ENCODE assay signal across 14 mouse cellular contexts in the genomic region with DNA sequence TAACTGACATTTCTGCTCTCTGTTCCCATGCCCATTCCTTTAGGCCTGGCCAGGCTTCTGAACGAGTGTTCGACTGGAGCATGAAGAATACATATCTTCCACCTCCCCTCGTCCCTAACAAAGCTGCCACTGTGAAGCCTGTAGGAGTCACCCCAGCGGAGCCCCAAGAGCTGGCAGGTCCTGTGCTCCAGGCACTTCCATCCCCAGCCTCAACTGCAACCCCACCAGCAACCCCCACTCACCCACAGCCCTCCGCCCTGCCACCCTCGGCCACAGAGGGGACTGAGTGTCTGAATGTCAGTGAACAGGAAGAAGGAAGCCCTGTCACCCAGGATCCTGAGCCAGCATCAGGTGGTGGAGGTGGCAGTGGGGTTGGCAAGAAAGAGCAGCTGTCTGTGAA.
DNase-seq lines count a peak whose midpoint lies in the region.
"Had no signal": no experiment of that assay in that cellular context is flagged by ENCODE, and none has a peak within 500 bp of the region (broad histone marks: within the 10 kb centered on the region; RNA-seq: fewer than 3 reads in every experiment).

No protein-coding gene starts in this region.

- peak; percentile 89 for DNase-seq in heart, adult 11 months
- no peak for DNase-seq in heart, adult 9 months (ENCODE audit: low spot score in 2 of 2)
- peak; percentile 52 for DNase-seq in testis, postnatal 10 days (ENCODE audit: low spot score)
- no peak for DNase-seq in testis, postnatal 14 days (ENCODE audit: low spot score)
- DNase-seq: adrenal gland, adult 2 months; adrenal gland, adult 8-10 months; adrenal gland, postnatal 10 days; adrenal gland, postnatal 14 days; adrenal gland, postnatal 25 days; adrenal gland, postnatal 36 days; B cell, adult 2 months; cerebellum, adult 11 months; cerebellum, adult 11-12 months; cerebellum, adult 18-20 months had no signal

Comparison
In these comparisons a context has a peak if more than half of its experiments do, and no peak if none do; other contexts are left out.
1. DNase-seq: peak in heart, adult 11 months (single experiment) and testis, postnatal 10 days (single experiment); none in heart, adult 9 months (0 of 2) and testis, postnatal 14 days (single experiment).